Mouse (Mus musculus): ENCODE results near the gene Slc39a8. TPM values are rescaled to one million over a fixed set of nuclear protein-coding genes. Genes with fewer than 3 reads are reported as not detected.

Slc39a8 gene
- polyA plus RNA-seq (2015; fragmentation: Nextera tagmentation; extraction: Ambion mirVana): 11.4 and 12.6 TPM in 2 replicates

DNA sequence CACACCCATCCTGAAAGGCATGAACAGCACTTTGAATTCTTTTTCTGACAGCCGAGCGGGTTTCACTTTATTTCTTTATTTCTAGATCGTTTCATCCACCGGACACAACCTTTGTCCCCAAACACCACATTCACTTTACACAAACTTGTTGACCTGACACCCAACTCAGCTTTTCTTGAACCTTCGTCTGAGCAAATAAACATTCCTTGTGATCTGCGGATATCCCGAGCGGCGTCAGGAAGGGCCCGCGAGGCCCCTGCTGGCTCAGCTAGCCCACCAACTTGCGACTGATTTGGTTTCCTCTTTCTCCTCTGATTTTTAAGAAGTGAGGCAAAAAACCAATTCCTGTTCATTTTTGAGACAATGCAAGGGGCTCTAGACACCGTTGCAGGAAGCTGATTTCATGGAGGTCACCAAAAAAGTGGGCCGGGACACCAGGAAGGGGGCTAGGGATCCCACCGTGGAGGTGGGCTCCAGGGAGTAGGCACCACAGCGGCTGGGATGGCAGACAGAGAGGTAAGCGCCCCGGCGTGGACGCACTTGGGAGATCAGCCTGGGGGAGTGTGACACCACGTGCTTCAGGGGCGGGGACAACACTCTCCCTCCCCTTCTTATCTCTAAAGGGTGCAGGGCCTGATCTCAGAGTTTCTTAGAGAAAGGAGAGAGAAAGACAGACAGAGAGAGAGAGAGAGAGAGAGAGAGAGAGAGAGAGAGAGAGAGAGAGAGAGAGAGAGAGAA lies at the start of gene Slc39a8:
Slc39a8 (plus strand) TSS at position 264 of the 738 bp plus-strand sequence.

Other genes with a start within 250 kb of the Slc39a8 start
- gene Nfkb1, start 133.7 kb upstream of the Slc39a8 start, polyA plus RNA-seq (2015; fragmentation: Nextera tagmentation; extraction: Ambion mirVana): 14.1 and 19.6 TPM in 2 replicates

All from adrenal gland, postnatal 0 days (tissue).